ENCODE assay signal across 22 mouse cellular contexts in the genomic region with DNA sequence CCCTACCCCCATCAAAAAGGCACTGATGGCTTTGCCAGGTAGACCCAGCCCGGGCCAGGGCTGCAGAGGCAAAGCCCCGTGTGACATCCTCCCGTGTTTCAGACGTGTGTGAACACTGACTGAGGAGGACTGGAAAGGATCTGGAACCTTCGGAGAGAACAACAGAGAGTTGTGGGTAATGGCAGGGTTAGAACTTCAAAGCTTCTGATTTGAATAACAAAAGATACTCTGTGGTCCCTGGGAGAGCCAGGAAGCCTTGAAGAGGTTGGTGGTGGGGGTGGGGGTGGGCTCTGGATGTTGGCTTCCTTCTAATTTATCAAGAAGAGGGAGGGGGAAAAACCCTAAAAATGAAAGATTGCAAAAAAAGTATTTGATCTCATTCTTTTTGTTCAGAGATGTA. TPM values are rescaled to one million over a fixed set of nuclear protein-coding genes. Genes with fewer than 3 reads are reported as not detected.
DNase-seq lines count a peak whose midpoint lies in the region; ATAC-seq and TF ChIP-seq lines count a peak whose summit lies in the region.
"Had no signal": no experiment of that assay in that cellular context is flagged by ENCODE, and none has a peak within 500 bp of the region (broad histone marks: within the 10 kb centered on the region; RNA-seq: fewer than 3 reads in every experiment).

No protein-coding gene starts in this region.

- TF ChIP-seq POLR2A in CH12.LX (IDR thresholded peaks at IDR 0.05; ENCODE audit: low read depth, low read length), result no peak

- no peak for DNase-seq in midbrain, embryonic 10.5 days (ENCODE audit: low spot score)
- no peak for DNase-seq in midbrain, embryonic 14.5 days
- peak; percentile 23 for DNase-seq in CD4-positive helper T cell, adult 2 months (ENCODE audit: low read depth, low spot score)
- no peak for DNase-seq in CH12.LX (ENCODE audit: extremely low read depth)
- DNase-seq in R1 (ENCODE audit: low read depth, low spot score), result peak; percentile 60
- DNase-seq in right cerebral cortex, postnatal 4 days, result no peak
- DNase-seq in urinary bladder, adult 18-20 months (ENCODE audit: low spot score in 2 of 2), result no peak
- DNase-seq: adrenal gland, postnatal 14 days; gastrocnemius, adult 2 months; gastrocnemius, postnatal 25 days; heart, postnatal 4 days had no signal

- in situ Hi-C loops in CH12.LX (cut with MboI; ENCODE audit: low pct_ligation_motif_present, low pct_unique_long_range_greater_than_20kb, low sequenced_read_pairs), result no loop called here

- TF ChIP-seq EP300 in CH12.LX (IDR thresholded peaks at IDR 0.05; ENCODE audit: low read length), result no peak

- no peak for TF ChIP-seq CTCF in CH12.LX (conservative IDR thresholded peaks at IDR 0.05 in 1 of 2, IDR thresholded peaks at IDR 0.05 in 1 of 2; ENCODE audit: low read depth in 2 of 2, low read length in 2 of 2)

- dilution Hi-C loops in CH12.LX (cut with MboI; ENCODE audit: extremely low pct_ligation_motif_present, extremely low pct_unique_long_range_greater_than_20kb, low sequenced_read_pairs), result no loop called here

- no peaks in the 10 kb centered on the region for H3K36me3 ChIP-seq in midbrain, embryonic 10.5 days
- H3K36me3 ChIP-seq in midbrain, embryonic 14.5 days (ENCODE audit: control insufficient read depth, insufficient read depth, low read length), result no peaks in the 10 kb centered on the region
- no peaks in the 10 kb centered on the region for H3K36me3 ChIP-seq in CH12.LX (replicated peaks in 1 of 2; ENCODE audit: control insufficient read depth in 1 of 2, insufficient read depth in 1 of 2, low read length in 1 of 2)
- H3K36me3 ChIP-seq: embryonic facial prominence, embryonic 13.5 days; G1E; heart, embryonic 13.5 days; intestine, embryonic 15.5 days had no signal

- peaks cover 26% of the 10 kb centered on the region for H3K4me1 ChIP-seq in midbrain, embryonic 10.5 days
- H3K4me1 ChIP-seq in midbrain, embryonic 14.5 days (ENCODE audit: control insufficient read depth, insufficient read depth, low read length), result peaks cover 8% of the 10 kb centered on the region; the same call in 1 of the 2 replicates
- H3K4me1 ChIP-seq in CH12.LX (ENCODE audit: control insufficient read depth in 1 of 2, insufficient read depth in 2 of 2), result peaks cover 21 to 78% of the 10 kb centered on the region in 2 experiments
- H3K4me1 ChIP-seq: embryonic facial prominence, embryonic 13.5 days; heart, embryonic 13.5 days; intestine, embryonic 15.5 days had no signal

- H3K4me3 ChIP-seq in midbrain, embryonic 10.5 days, result no peak overlapping the region
- no peak overlapping the region for H3K4me3 ChIP-seq in midbrain, embryonic 14.5 days (replicated peaks; ENCODE audit: low read depth, low read length)
- H3K4me3 ChIP-seq in CH12.LX (replicated peaks in 1 of 3; ENCODE audit: low read depth in 2 of 3, low read length in 2 of 3, poor library complexity in 1 of 3), result no peak overlapping the region
- H3K4me3 ChIP-seq: embryonic facial prominence, embryonic 13.5 days; gastrocnemius, adult 2 months; heart, embryonic 13.5 days; intestine, embryonic 15.5 days had no signal

- TF ChIP-seq RAD21 in CH12.LX (IDR thresholded peaks at IDR 0.05; ENCODE audit: low read depth, low read length), result no peak

- WGBS in midbrain, embryonic 10.5 days, result 39% methylated on average over 5 of the region's 5 CpGs
- WGBS in midbrain, embryonic 14.5 days, result 27% methylated on average over 5 of the region's 5 CpGs

- no peak overlapping the region for H3K9ac ChIP-seq in midbrain, embryonic 14.5 days (replicated peaks; ENCODE audit: low read length)
- no peak overlapping the region for H3K9ac ChIP-seq in CH12.LX (ENCODE audit: insufficient read depth, low read depth)
- H3K9ac ChIP-seq: embryonic facial prominence, embryonic 13.5 days; heart, embryonic 13.5 days; hindbrain, embryonic 14.5 days; intestine, embryonic 15.5 days had no signal

- no peaks in the 10 kb centered on the region for H3K79me2 ChIP-seq in CH12.LX (replicated peaks; ENCODE audit: control insufficient read depth, extremely low read depth, insufficient read depth, poor library complexity, severe bottlenecking)

- ATAC-seq in midbrain, embryonic 14.5 days (ENCODE audit: low FRiP score, low TSS enrichment), result no peak
- no peak for ATAC-seq in frontal cortex, adult (ENCODE audit: low TSS enrichment)
- ATAC-seq: activated CD4-positive, CD25-positive, alpha-beta regulatory T cell, adult 4 months; CD4-positive, CD25-positive, alpha-beta regulatory T cell, adult 4 months; forebrain, embryonic 16.5 days; intestine, embryonic 15.5 days had no signal

- H3K4me2 ChIP-seq in midbrain, embryonic 14.5 days (ENCODE audit: low read length), result no peak overlapping the region
- peak overlapping the region; percentile 12; the same call in 1 of the 2 replicates for H3K4me2 ChIP-seq in CH12.LX (ENCODE audit: insufficient read depth, low read depth, poor library complexity, severe bottlenecking)
- H3K4me2 ChIP-seq: embryonic facial prominence, embryonic 13.5 days; heart, embryonic 13.5 days; hindbrain, embryonic 14.5 days; intestine, embryonic 15.5 days had no signal

- H3K27ac ChIP-seq in midbrain, embryonic 10.5 days (replicated peaks), result peak overlapping the region; percentile 66
- no peak overlapping the region for H3K27ac ChIP-seq in midbrain, embryonic 14.5 days (replicated peaks; ENCODE audit: low read depth, low read length)
- H3K27ac ChIP-seq in CH12.LX (ENCODE audit: insufficient read depth, low read depth), result no peak overlapping the region
- H3K27ac ChIP-seq: embryonic facial prominence, embryonic 13.5 days; gastrocnemius, adult 2 months; heart, embryonic 13.5 days; hindbrain, embryonic 14.5 days; intestine, embryonic 15.5 days had no signal

- H3K27me3 ChIP-seq in midbrain, embryonic 10.5 days (ENCODE audit: low read depth, poor library complexity, severe bottlenecking), result no peaks in the 10 kb centered on the region
- H3K27me3 ChIP-seq in midbrain, embryonic 14.5 days (ENCODE audit: control insufficient read depth, insufficient read depth, low read length), result no peaks in the 10 kb centered on the region; the same call in 1 of the 2 replicates
- no peaks in the 10 kb centered on the region for H3K27me3 ChIP-seq in CH12.LX (replicated peaks)
- H3K27me3 ChIP-seq: intestine, embryonic 15.5 days had no signal

- no peaks in the 10 kb centered on the region for H3K9me3 ChIP-seq in midbrain, embryonic 10.5 days (replicated peaks)
- no peaks in the 10 kb centered on the region for H3K9me3 ChIP-seq in midbrain, embryonic 14.5 days (ENCODE audit: control insufficient read depth, low read length)
- H3K9me3 ChIP-seq in CH12.LX (replicated peaks; ENCODE audit: low read length), result no peaks in the 10 kb centered on the region
- H3K9me3 ChIP-seq: embryonic facial prominence, embryonic 13.5 days; G1E; heart, embryonic 13.5 days; intestine, embryonic 15.5 days had no signal

TF ChIP-seq in CH12.LX, 34 proteins besides CTCF, POLR2A, EP300 and RAD21:
- no peak for TF ChIP-seq TBP (conservative IDR thresholded peaks at IDR 0.05; ENCODE audit: low read depth, low read length)
- TF ChIP-seq ZMIZ1 (IDR thresholded peaks at IDR 0.05; ENCODE audit: low read depth, low read length), result no peak
- no peak for TF ChIP-seq IRF4 (IDR thresholded peaks at IDR 0.05; ENCODE audit: low read depth, low read length)
- no peak for TF ChIP-seq MEF2A (IDR thresholded peaks at IDR 0.05; ENCODE audit: borderline replicate concordance, low read depth, low read length)
- no peak for TF ChIP-seq MXI1 (IDR thresholded peaks at IDR 0.05; ENCODE audit: low read depth, low read length)
- TF ChIP-seq POLR2AphosphoS2 (IDR thresholded peaks at IDR 0.05; ENCODE audit: low read depth, low read length), result no peak
- TF ChIP-seq ELF1 (IDR thresholded peaks at IDR 0.05; ENCODE audit: low read depth, low read length), result no peak
- no peak for TF ChIP-seq ZNF384 (IDR thresholded peaks at IDR 0.05; ENCODE audit: low read depth, low read length)
- no peak for TF ChIP-seq NELFE (IDR thresholded peaks at IDR 0.05; ENCODE audit: low read depth, low read length)
- no peak for TF ChIP-seq MYC (IDR thresholded peaks at IDR 0.05; ENCODE audit: low read depth, low read length)
- no peak for TF ChIP-seq MAX (IDR thresholded peaks at IDR 0.05; ENCODE audit: low read length)
- TF ChIP-seq KAT2A (IDR thresholded peaks at IDR 0.05; ENCODE audit: insufficient replicate concordance, low read length), result no peak
- no peak for TF ChIP-seq SMC3 (IDR thresholded peaks at IDR 0.05; ENCODE audit: low read depth, low read length)
- no peak for TF ChIP-seq HCFC1 (IDR thresholded peaks at IDR 0.05; ENCODE audit: low read depth, low read length)
- no peak for TF ChIP-seq USF1 (IDR thresholded peaks at IDR 0.05; ENCODE audit: low read depth, low read length)
- no peak for TF ChIP-seq CHD1 (IDR thresholded peaks at IDR 0.05; ENCODE audit: low read depth, low read length)
- TF ChIP-seq SIN3A (IDR thresholded peaks at IDR 0.05; ENCODE audit: low read length), result no peak
TF ChIP-seq in CH12.LX: peak in this region for 0.

RNA-seq across cellular contexts. Expression of a gene that starts 26.7 kb away (rescaled TPM):
- not detected in 2 replicates for polyA plus RNA-seq in midbrain, embryonic 10.5 days (2016; fragmentation: Nextera tagmentation; extraction: Ambion mirVana)
- polyA plus RNA-seq in midbrain, embryonic 14.5 days (2014; fragmentation: Nextera tagmentation; extraction: Ambion mirVana), result not detected in 2 replicates
- total RNA-seq in CH12.LX (2012; rRNA removed) (0.17 TPM in 1 of 2 replicates, not detected in the other), CH12.LX (2014; rRNA removed) (0.24 and 0.94 TPM in 2 replicates)
- polyA plus RNA-seq in CH12.LX (2012; ENCODE audit: insufficient read length, low read depth), result 1.2 and 2.1 TPM in 2 replicates
- total RNA-seq: adrenal gland, postnatal 14 days; G1E; gastrocnemius, adult 2 months; gastrocnemius, postnatal 25 days; granulocyte monocyte progenitor cell, adult 5-6 weeks; heart, postnatal 4 days had no signal
- polyA plus RNA-seq: activated CD4-positive, CD25-positive, alpha-beta regulatory T cell, adult 4 months; CD4-positive, CD25-positive, alpha-beta regulatory T cell, adult 4 months; embryonic facial prominence, embryonic 13.5 days; forebrain, embryonic 16.5 days; G1E; heart, embryonic 13.5 days; heart, postnatal 0 days; hindbrain, embryonic 14.5 days had no signal

Comparison
In these comparisons a context has a peak if more than half of its experiments do, and no peak if none do; other contexts are left out.
1. DNase-seq: peak in CD4-positive helper T cell, adult 2 months (single experiment) and R1 (single experiment); none in midbrain, embryonic 10.5 days (single experiment), midbrain, embryonic 14.5 days (single experiment), CH12.LX (single experiment), right cerebral cortex, postnatal 4 days (single experiment) and urinary bladder, adult 18-20 months (0 of 2).